Mouse (Mus musculus): ENCODE results near the gene Mob1a. TPM values are rescaled to one million over a fixed set of nuclear protein-coding genes. Genes with fewer than 3 reads are reported as not detected.
A peak's percentile ranks its signal among the peaks of the same experiment; 100 is the strongest.
"Not testable (repeated sequence)": the region's sequence is repeated elsewhere in the genome, so short reads cannot be mapped to it uniquely, and the experiment has no call there.

The Mob1a gene
- total RNA-seq, 2 experiments from 2014 or later, result 15.7 to 17.5 TPM

- intact Hi-C loops (cut with DNase I; ENCODE audit: low total_unique reads), result no loop called here
- DNase-seq, result no peak
These were observed 945 bp downstream of the Mob1a start for GRCm38 (mm10) chr6:83326761-83327160.

GRCm38 (mm10) chr6:83327591-83328190, 1.9 kb downstream of the Mob1a start:
- DNase-seq, result no peak
- intact Hi-C loops (cut with DNase I; ENCODE audit: low total_unique reads), result no loop called here

- intact Hi-C loops (cut with DNase I; ENCODE audit: low total_unique reads), result no loop called here
- no peak for DNase-seq
These were observed 15.6 kb downstream of the Mob1a start for GRCm38 (mm10) chr6:83341387-83341786.

GRCm38 (mm10) chr6:83342957-83343356, 17.1 kb downstream of the Mob1a start:
- DNase-seq, result no peak
- intact Hi-C loops (cut with DNase I; ENCODE audit: low total_unique reads), result no loop called here

GRCm38 (mm10) chr6:83345285-83345684, 19.5 kb downstream of the Mob1a start:
- intact Hi-C loops (cut with DNase I; ENCODE audit: low total_unique reads); DNase-seq: not testable (repeated sequence)

GRCm38 (mm10) chr6:83347916-83348315, 22.1 kb downstream of the Mob1a start:
- intact Hi-C loops (cut with DNase I; ENCODE audit: low total_unique reads), result no loop called here
- DNase-seq, result no peak

- intact Hi-C loops (cut with DNase I; ENCODE audit: low total_unique reads), result no loop called here
- no peak for DNase-seq
These were observed 23.1 kb downstream of the Mob1a start, which contains the start of gene Bola3 for GRCm38 (mm10) chr6:83348873-83349272. TSS of gene Bola3 (plus strand) at chr6:83349147.

GRCm38 (mm10) chr6:83349274-83349958, 23.6 kb downstream of the Mob1a start:
- intact Hi-C loops (cut with DNase I; ENCODE audit: low total_unique reads), result no loop called here
- peak; percentile 89 for DNase-seq

GRCm38 (mm10) chr6:83350172-83350571, 24.4 kb downstream of the Mob1a start:
- DNase-seq, result no peak
- intact Hi-C loops (cut with DNase I; ENCODE audit: low total_unique reads), result no loop called here

- DNase-seq, result no peak
- intact Hi-C loops (cut with DNase I; ENCODE audit: low total_unique reads), result no loop called here
These were observed 25.1 kb downstream of the Mob1a start for GRCm38 (mm10) chr6:83350851-83351405.

- intact Hi-C loops (cut with DNase I; ENCODE audit: low total_unique reads), result no loop called here
- no peak for DNase-seq
These were observed 25.8 kb downstream of the Mob1a start for GRCm38 (mm10) chr6:83351490-83352160.

- intact Hi-C loops (cut with DNase I; ENCODE audit: low total_unique reads), result no loop called here
- DNase-seq, result no peak
These were observed 27.0 kb downstream of the Mob1a start for GRCm38 (mm10) chr6:83352666-83353410.

- DNase-seq, result no peak
- intact Hi-C loops (cut with DNase I; ENCODE audit: low total_unique reads), result no loop called here
These were observed 29.3 kb downstream of the Mob1a start for GRCm38 (mm10) chr6:83354856-83355781.

- peak; percentile 83 for DNase-seq
- intact Hi-C loops (cut with DNase I; ENCODE audit: low total_unique reads), result loop anchor here (2.0 kb wide), 1 partner anchor 154 kb away; no protein-coding TSS in a partner anchor
These were observed 30.8 kb downstream of the Mob1a start for GRCm38 (mm10) chr6:83356569-83357138.

GRCm38 (mm10) chr6:83357436-83357835, 31.6 kb downstream of the Mob1a start:
- intact Hi-C loops (cut with DNase I; ENCODE audit: low total_unique reads), result loop anchor here (2.0 kb wide), 1 partner anchor 153 kb away; no protein-coding TSS in a partner anchor
- no peak for DNase-seq

GRCm38 (mm10) chr6:83361523-83362248, 35.9 kb downstream of the Mob1a start:
- no peak for DNase-seq
- intact Hi-C loops (cut with DNase I; ENCODE audit: low total_unique reads), result no loop called here

GRCm38 (mm10) chr6:83363075-83363474, 37.3 kb downstream of the Mob1a start:
- intact Hi-C loops (cut with DNase I; ENCODE audit: low total_unique reads), result no loop called here
- no peak for DNase-seq
